In the genomic region with DNA sequence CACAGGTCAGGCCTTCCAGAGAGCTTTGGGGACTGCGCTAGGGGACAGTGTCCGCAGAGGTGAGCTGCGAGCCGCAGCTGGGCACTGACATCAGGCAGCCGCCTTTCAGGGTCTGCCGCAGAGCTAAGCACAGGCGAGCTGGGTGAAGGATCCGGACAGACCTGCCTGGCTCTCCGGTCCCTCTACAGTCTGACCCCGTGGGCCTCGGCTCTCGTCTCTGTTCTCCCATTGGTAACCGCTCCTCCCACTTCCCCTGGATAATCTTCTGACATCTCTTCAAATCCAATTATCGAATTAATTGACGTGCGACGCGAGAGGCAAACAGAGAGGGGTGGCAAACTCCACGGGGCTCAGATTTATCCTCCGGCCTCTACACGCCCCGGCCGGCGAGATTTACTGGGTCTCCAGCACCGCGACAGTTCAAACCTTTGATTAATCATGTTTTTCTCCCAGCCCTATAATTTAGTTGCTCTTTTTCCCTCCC, we compare ENCODE assay signal across 8 mouse cellular contexts. TPM values are rescaled to one million over a fixed set of nuclear protein-coding genes. Genes with fewer than 3 reads are reported as not detected.
DNase-seq lines count a peak whose midpoint lies in the region; ATAC-seq and TF ChIP-seq lines count a peak whose summit lies in the region.

No protein-coding gene starts in this region.

- 3% methylated on average over 26 of the region's 26 CpGs for WGBS in kidney, embryonic 16.5 days
- 12% methylated on average over 26 of the region's 26 CpGs for WGBS in cerebellum, adult 2 months
- 3% methylated on average over 26 of the region's 26 CpGs for WGBS in forebrain, postnatal 0 days
- 5% methylated on average over 25 of the region's 26 CpGs for WGBS in macrophage (ENCODE audit: missing documents)

- H3K27ac ChIP-seq in kidney, embryonic 16.5 days (ENCODE audit: low read length): no peak overlapping the region
- H3K27ac ChIP-seq in cerebellum, adult 2 months (ENCODE audit: insufficient read depth, low read length): no peak overlapping the region
- H3K27ac ChIP-seq in forebrain, postnatal 0 days (ENCODE audit: low read depth, low read length): peak overlapping the region; percentile 83
- no peak overlapping the region for H3K27ac ChIP-seq in macrophage

- peak overlapping the region; percentile 92 for H3K4me2 ChIP-seq in kidney, embryonic 16.5 days (replicated peaks; ENCODE audit: low read depth, low read length)
- peak overlapping the region; percentile 55 for H3K4me2 ChIP-seq in forebrain, postnatal 0 days (ENCODE audit: low read depth)

- H3K4me3 ChIP-seq in kidney, embryonic 16.5 days (ENCODE audit: low read length): peak overlapping the region; percentile 58
- peak overlapping the region; percentile 46 for H3K4me3 ChIP-seq in cerebellum, adult 2 months (replicated peaks; ENCODE audit: insufficient read depth, low read depth, low read length)
- H3K4me3 ChIP-seq in forebrain, postnatal 0 days (ENCODE audit: low read depth, low read length): peak overlapping the region; percentile 51
- H3K4me3 ChIP-seq in macrophage (ENCODE audit: inconsistent target): peak overlapping the region; percentile 10; the same call in 1 of the 2 replicates

- peak; percentile 49; the same call in 1 of the 2 replicates for ATAC-seq in kidney, embryonic 16.5 days (ENCODE audit: low FRiP score, low TSS enrichment)
- peak; percentile 60 for ATAC-seq in forebrain, postnatal 0 days

- TF ChIP-seq CTCF in cerebellum, adult 2 months (IDR thresholded peaks at IDR 0.05; ENCODE audit: borderline replicate concordance, insufficient read depth, low read depth, low read length): no peak
- no peak for TF ChIP-seq CTCF in forebrain, postnatal 0 days (IDR thresholded peaks at IDR 0.05; ENCODE audit: low read depth)

- no peaks in the 10 kb centered on the region for H3K36me3 ChIP-seq in kidney, embryonic 16.5 days (ENCODE audit: insufficient read depth, low read length)
- no peaks in the 10 kb centered on the region for H3K36me3 ChIP-seq in forebrain, postnatal 0 days (ENCODE audit: insufficient read depth)
- no peaks in the 10 kb centered on the region for H3K36me3 ChIP-seq in macrophage (ENCODE audit: inconsistent target)

- TF ChIP-seq POLR2A in cerebellum, adult 2 months (IDR thresholded peaks at IDR 0.05; ENCODE audit: borderline replicate concordance, insufficient read depth, low read length): no peak

- H3K9me3 ChIP-seq in kidney, embryonic 16.5 days (ENCODE audit: low read length): no peaks in the 10 kb centered on the region
- H3K9me3 ChIP-seq in forebrain, postnatal 0 days (ENCODE audit: low read length): no peaks in the 10 kb centered on the region

- H3K79me2 ChIP-seq in macrophage (ENCODE audit: inconsistent target): no peaks in the 10 kb centered on the region

- peaks cover 11% of the 10 kb centered on the region for H3K4me1 ChIP-seq in kidney, embryonic 16.5 days (ENCODE audit: insufficient read depth, low read length)
- H3K4me1 ChIP-seq in cerebellum, adult 2 months (ENCODE audit: control insufficient read depth, insufficient read depth, low read length): 0 out of 2 replicates have a peak, but pooled peaks cover 4% of the 10 kb centered on the region
- H3K4me1 ChIP-seq in forebrain, postnatal 0 days (ENCODE audit: insufficient read depth): peaks cover 18% of the 10 kb centered on the region

- H3K27me3 ChIP-seq in kidney, embryonic 16.5 days (ENCODE audit: insufficient read depth, low read length): peaks cover 61% of the 10 kb centered on the region
- no peaks in the 10 kb centered on the region for H3K27me3 ChIP-seq in cerebellum, adult 2 months (ENCODE audit: control insufficient read depth, insufficient read depth, low read length)
- peaks cover 6% of the 10 kb centered on the region; the same call in 1 of the 2 replicates for H3K27me3 ChIP-seq in forebrain, postnatal 0 days (ENCODE audit: insufficient read depth, low read length)

- peak overlapping the region; percentile 29 for H3K9ac ChIP-seq in kidney, embryonic 16.5 days (replicated peaks; ENCODE audit: low read length)
- peak overlapping the region; percentile 83 for H3K9ac ChIP-seq in forebrain, postnatal 0 days

- DNase-seq in kidney, postnatal 25 days: no peak
- peak in 1 of 2 experiments; percentile 45 for DNase-seq in cerebellum, adult 2 months
- DNase-seq in forebrain, postnatal 0 days: peak; percentile 68
- DNase-seq in frontal cortex, adult 2 months (ENCODE audit: extremely low spot score in 1 of 2, low spot score in 1 of 2): no peak
- no peak for DNase-seq in T-cell, adult 2 months (ENCODE audit: low spot score)
- DNase-seq in urinary bladder, postnatal 4 days (ENCODE audit: low spot score in 2 of 2): no peak

RNA-seq across cellular contexts. Expression of gene Atp5g2, which starts 20.2 kb away (rescaled TPM):
- 60.1 and 74.0 TPM in 2 replicates for polyA plus RNA-seq in kidney, embryonic 16.5 days (2015; fragmentation: Nextera tagmentation; extraction: Ambion mirVana)
- 391 and 398 TPM in 2 replicates for polyA plus RNA-seq in cerebellum, adult 2 months (2012; rRNA removed)
- 75.2 and 170 TPM in 2 replicates for total RNA-seq in forebrain, postnatal 0 days (2014; rRNA removed)
- polyA plus RNA-seq in forebrain, postnatal 0 days (2015; fragmentation: Nextera tagmentation; extraction: Ambion mirVana): 63.5 and 75.3 TPM in 2 replicates
- total RNA-seq in macrophage (2018; cell fraction: chromatin; rRNA removed): 10 to 100 TPM in 23 of 26 experiments, 1 to 10 TPM in 3; 3.2 to 47.9 (median 19.3) TPM
- 100 to 1,000 TPM; 127 to 273 (median 180) TPM for total RNA-seq in macrophage (2018; cell fraction: cytosol; rRNA removed)
- total RNA-seq in macrophage (2018; cell fraction: nucleus; rRNA removed): 10 to 100 TPM; 17.7 to 73.0 (median 39.7) TPM
- polyA plus RNA-seq in macrophage (2018): 113 to 295 TPM (median 267 TPM) in 3 replicates
- 322 and 324 TPM in 2 replicates for polyA plus RNA-seq in frontal cortex, adult 2 months (2012; rRNA removed)

RNA-seq across cellular contexts. Expression of gene Calcoco1, which starts 29.6 kb away (rescaled TPM):
- 60.4 and 63.2 TPM in 2 replicates for polyA plus RNA-seq in kidney, embryonic 16.5 days (2015; fragmentation: Nextera tagmentation; extraction: Ambion mirVana)
- polyA plus RNA-seq in cerebellum, adult 2 months (2012; rRNA removed): 55.8 and 56.0 TPM in 2 replicates
- total RNA-seq in forebrain, postnatal 0 days (2014; rRNA removed): 42.6 and 47.1 TPM in 2 replicates
- 33.5 and 36.9 TPM in 2 replicates for polyA plus RNA-seq in forebrain, postnatal 0 days (2015; fragmentation: Nextera tagmentation; extraction: Ambion mirVana)
- total RNA-seq in macrophage (2018; cell fraction: chromatin; rRNA removed): 100 to 1,000 TPM in 1 of 26 experiments, 10 to 100 TPM in 22, 1 to 10 TPM in 3; 6.3 to 109 (median 28.2) TPM
- 10 to 100 TPM; 11.1 to 37.3 (median 21.5) TPM for total RNA-seq in macrophage (2018; cell fraction: cytosol; rRNA removed)
- 10 to 100 TPM in 25 of 26 experiments, 1 to 10 TPM in 1; 10.0 to 64.9 (median 17.6) TPM for total RNA-seq in macrophage (2018; cell fraction: nucleus; rRNA removed)
- polyA plus RNA-seq in macrophage (2018): 11.1 to 58.2 TPM (median 32.4 TPM) in 3 replicates
- 64.9 and 69.7 TPM in 2 replicates for polyA plus RNA-seq in frontal cortex, adult 2 months (2012; rRNA removed)
